Mouse (Mus musculus) adrenal gland, postnatal 25 days (tissue): ENCODE data around the gene Ttc28. TPM values are rescaled to one million over a fixed set of nuclear protein-coding genes. Genes with fewer than 3 reads are reported as not detected.
A peak's percentile ranks its signal among the peaks of the same experiment; 100 is the strongest.

Experiments used
- DNase-seq: peaks from one replicate; pipeline ENCODE4 v3.0.0; 2021; ENCODE audit warnings: mixed read lengths
- total RNA-seq: library from RNA; stranded (reverse); gene quantifications from 2 replicates; pipeline ENCODE4 v1.2.3, GENCODE M21; 2021

Ttc28 gene
- total RNA-seq, 1 experiment from 2014 or later: 22.9 TPM

- DNase-seq: no peak
These were observed 295.8 kb downstream of the Ttc28 start for GRCm38 (mm10) chr5:111175410-111175809.

- DNase-seq: no peak
These were observed 296.2 kb downstream of the Ttc28 start for GRCm38 (mm10) chr5:111175842-111176241.

- no peak for DNase-seq
These were observed 296.8 kb downstream of the Ttc28 start for GRCm38 (mm10) chr5:111176441-111176840.

GRCm38 (mm10) chr5:111178324-111179076, 298.9 kb downstream of the Ttc28 start:
- DNase-seq: peak; percentile 27

GRCm38 (mm10) chr5:111179651-111180050, 300.0 kb downstream of the Ttc28 start:
- DNase-seq: no peak

GRCm38 (mm10) chr5:111180091-111181053, 300.8 kb downstream of the Ttc28 start:
- no peak for DNase-seq

GRCm38 (mm10) chr5:111181204-111181912, 301.8 kb downstream of the Ttc28 start:
- no peak for DNase-seq

GRCm38 (mm10) chr5:111186600-111186999, 307.0 kb downstream of the Ttc28 start:
- peak; percentile 34 for DNase-seq

GRCm38 (mm10) chr5:111191972-111192371, 312.4 kb downstream of the Ttc28 start:
- no peak for DNase-seq

- DNase-seq: no peak
These were observed 315.2 kb downstream of the Ttc28 start for GRCm38 (mm10) chr5:111194829-111195228.

GRCm38 (mm10) chr5:111195488-111196485, 316.2 kb downstream of the Ttc28 start:
- DNase-seq: no peak

- DNase-seq: no peak
These were observed 318.1 kb downstream of the Ttc28 start for GRCm38 (mm10) chr5:111197727-111198126.

- no peak for DNase-seq
These were observed 320.7 kb downstream of the Ttc28 start for GRCm38 (mm10) chr5:111200167-111200840.

- peak; percentile 77 for DNase-seq
These were observed 321.5 kb downstream of the Ttc28 start for GRCm38 (mm10) chr5:111200915-111201610.

GRCm38 (mm10) chr5:111204221-111204620, 324.6 kb downstream of the Ttc28 start:
- DNase-seq: no peak

GRCm38 (mm10) chr5:111204976-111205586, 325.5 kb downstream of the Ttc28 start:
- DNase-seq: no peak

GRCm38 (mm10) chr5:111205817-111206216, 326.2 kb downstream of the Ttc28 start:
- no peak for DNase-seq

GRCm38 (mm10) chr5:111207924-111208659, 328.5 kb downstream of the Ttc28 start:
- DNase-seq: peak; percentile 51

- DNase-seq: peak; percentile 56
These were observed 329.0 kb downstream of the Ttc28 start for GRCm38 (mm10) chr5:111208660-111208969.
